Mouse (Mus musculus): ENCODE measurements around the gene Osgepl1.

DNA sequence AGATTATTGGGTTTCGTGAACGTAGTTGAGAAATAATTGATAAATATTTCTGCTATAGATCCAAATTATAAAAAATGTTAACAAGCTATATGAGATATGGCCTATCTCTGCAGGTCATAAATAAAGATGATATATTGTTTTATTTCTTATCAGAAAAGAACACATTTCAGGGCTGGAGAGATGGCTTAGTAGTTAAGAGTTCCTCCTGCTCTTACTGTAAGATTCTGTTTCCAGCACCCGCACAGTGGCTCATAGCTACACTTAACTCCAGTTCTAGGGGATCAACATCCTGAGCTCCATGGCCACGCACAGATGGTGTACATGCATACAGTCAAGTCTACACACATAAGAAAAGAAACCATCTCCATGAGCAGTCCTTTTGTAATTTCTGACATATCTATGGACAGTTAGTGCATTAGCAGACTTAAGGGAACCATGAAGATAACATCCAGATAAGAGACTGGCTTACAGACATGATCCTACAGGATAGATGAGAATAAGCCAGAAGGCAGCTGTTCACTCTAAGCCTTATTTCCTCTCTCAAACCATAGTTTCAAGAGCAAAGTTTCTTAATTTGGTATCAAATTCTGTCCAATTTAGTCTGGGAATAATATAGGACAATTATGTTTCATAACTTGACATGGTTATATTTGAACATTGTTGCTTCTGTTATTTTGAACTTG is 8.4 kb downstream of the Osgepl1 start:
- TF ChIP-seq CTCF (IDR thresholded peaks at IDR 0.05; ENCODE audit: borderline replicate concordance, control insufficient read depth, extremely low read depth, insufficient read depth, low read length, poor library complexity): no peak
- TF ChIP-seq POLR2A (IDR thresholded peaks at IDR 0.05; ENCODE audit: control insufficient read depth, extremely low read depth, insufficient read depth, low read length, poor library complexity): no peak

Data from thymus, adult 2 months (tissue).